Mouse (Mus musculus): ENCODE measurements around the gene Slc29a3.

- TF ChIP-seq MAX (IDR thresholded peaks at IDR 0.05; ENCODE audit: low read depth), result no peak
- no peak for TF ChIP-seq POLR2A (IDR thresholded peaks at IDR 0.05; ENCODE audit: insufficient read length, low read depth)
- TF ChIP-seq REST (IDR thresholded peaks at IDR 0.05; ENCODE audit: insufficient read depth, insufficient read length), result no peak
- TF ChIP-seq TCF12 (IDR thresholded peaks at IDR 0.05; ENCODE audit: insufficient read depth, poor library complexity, severe bottlenecking), result no peak
- no peak for TF ChIP-seq POLR2AphosphoS2 (IDR thresholded peaks at IDR 0.05; ENCODE audit: insufficient read length, low read depth)
- TF ChIP-seq CEBPB (IDR thresholded peaks at IDR 0.05; ENCODE audit: insufficient read depth, poor library complexity, severe bottlenecking), result no peak
Observed at GRCm38 (mm10) chr10:60737886-60738640, 14.5 kb downstream of the Slc29a3 start.

Data from myocyte (in vitro differentiated cells).